Mouse (Mus musculus): ENCODE data around the gene Prss48. TPM values are rescaled to one million over a fixed set of nuclear protein-coding genes. Genes with fewer than 3 reads are reported as not detected.

The Prss48 gene
- total and polyA plus RNA-seq, 2 experiments from 2014 or later: not detected

DNA sequence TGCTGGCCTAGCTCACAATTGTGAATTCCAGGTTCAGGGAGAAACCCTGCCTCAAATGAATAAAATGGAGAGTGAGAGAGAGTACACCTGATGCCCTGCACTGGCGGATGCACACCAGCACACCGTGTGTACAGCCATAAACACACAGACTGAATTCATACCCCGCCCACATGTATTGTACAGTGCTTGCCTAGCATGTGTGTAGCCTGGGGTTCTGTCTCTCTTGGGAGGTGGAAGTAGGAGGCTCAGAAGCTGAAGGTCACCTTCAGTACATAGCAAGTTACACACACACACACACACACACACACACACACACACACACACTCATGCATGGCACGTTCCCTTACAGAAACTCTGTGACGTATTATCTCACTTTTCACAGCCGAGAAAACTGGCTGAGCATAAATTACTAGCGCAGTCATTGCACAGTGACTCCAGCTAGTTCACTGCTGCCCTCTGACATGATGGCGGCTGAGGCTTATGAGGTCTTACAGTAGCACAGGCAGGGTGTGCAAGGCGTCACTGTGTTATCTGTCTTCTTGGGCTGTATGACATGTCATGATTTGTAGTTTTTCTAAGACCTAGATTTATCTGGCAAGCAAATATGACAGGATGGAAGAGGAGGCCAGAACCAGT, 31.3 kb upstream of the Prss48 start:
- Histone ChIP-seq H3K4me3 (ENCODE audit: low read depth, low read length) (no peak overlapping the region), H3K4me2 (ENCODE audit: low read depth) (no peak overlapping the region), H3K9ac (no peak overlapping the region), H3K27me3 (ENCODE audit: insufficient read depth, low read length) (no peaks in the 10 kb centered on the region), H3K36me3 (ENCODE audit: insufficient read depth) (no peaks in the 10 kb centered on the region), H3K9me3 (ENCODE audit: low read length) (no peaks in the 10 kb centered on the region), H3K27ac (ENCODE audit: low read depth, low read length) (no peak overlapping the region), H3K4me1 (ENCODE audit: insufficient read depth) (peaks cover 3% of the 10 kb centered on the region; the same call in 1 of the 2 replicates)
- WGBS: 84% methylated on average over 9 of the region's 9 CpGs
- no peak for TF ChIP-seq CTCF (IDR thresholded peaks at IDR 0.05; ENCODE audit: low read depth)
- no peak for DNase-seq
- no peak for ATAC-seq

GRCm38 (mm10) chr3:86030566-86030965, 28.3 kb upstream of the Prss48 start:
- no peak for TF ChIP-seq CTCF (IDR thresholded peaks at IDR 0.05; ENCODE audit: low read depth)
- Histone ChIP-seq H3K4me2 (ENCODE audit: low read depth) (no peak overlapping the region), H3K27ac (ENCODE audit: low read depth, low read length) (no peak overlapping the region), H3K4me3 (ENCODE audit: low read depth, low read length) (no peak overlapping the region), H3K4me1 (ENCODE audit: insufficient read depth) (no peaks in the 10 kb centered on the region), H3K9ac (no peak overlapping the region), H3K9me3 (ENCODE audit: low read length) (no peaks in the 10 kb centered on the region), H3K27me3 (ENCODE audit: insufficient read depth, low read length) (no peaks in the 10 kb centered on the region), H3K36me3 (ENCODE audit: insufficient read depth) (no peaks in the 10 kb centered on the region)
- ATAC-seq (peak; percentile 25; the same call in 1 of the 2 replicates), DNase-seq (peak; percentile 52)
- WGBS: 48% methylated on average over 4 of the region's 4 CpGs

DNA sequence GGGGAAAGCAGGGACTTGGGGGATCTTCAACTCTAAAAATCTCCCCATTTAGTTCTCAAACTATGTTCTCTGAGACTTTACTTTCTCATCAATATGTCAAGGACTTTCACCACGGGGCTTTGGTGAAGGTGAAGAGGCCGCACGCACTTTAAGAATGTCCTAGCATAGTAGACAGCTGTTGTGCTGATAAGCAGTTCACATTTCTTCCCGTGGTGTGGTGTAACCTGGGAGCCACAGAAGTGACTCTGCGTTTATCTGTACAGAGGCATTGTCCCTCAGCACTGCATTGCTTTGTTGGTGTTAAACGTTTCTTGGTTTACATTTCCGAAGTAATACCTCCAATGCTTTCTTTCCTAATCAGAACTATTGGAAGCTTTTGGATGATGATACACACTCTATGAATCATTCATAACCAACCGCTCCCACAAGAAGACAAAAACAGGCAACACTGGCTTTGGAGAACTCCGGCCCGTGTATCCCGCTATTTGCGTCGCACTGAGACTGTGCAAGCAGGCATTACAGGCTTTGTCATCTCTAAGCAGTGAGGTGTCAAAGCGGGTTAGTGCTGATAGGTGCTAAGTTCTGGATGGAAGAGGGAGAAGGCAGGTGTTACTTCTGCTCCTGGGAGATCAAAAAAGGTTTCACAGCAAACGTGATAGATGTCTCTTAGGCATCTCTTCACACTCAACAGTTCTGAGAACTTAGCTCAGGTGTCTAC, 26.5 kb upstream of the Prss48 start:
- ATAC-seq: no peak
- no peaks in the 10 kb centered on the region for H3K4me1 ChIP-seq (ENCODE audit: insufficient read depth)
- no peaks in the 10 kb centered on the region for H3K27me3 ChIP-seq (ENCODE audit: insufficient read depth, low read length)
- no peak overlapping the region for H3K27ac ChIP-seq (ENCODE audit: low read depth, low read length)
- H3K36me3 ChIP-seq (ENCODE audit: insufficient read depth): no peaks in the 10 kb centered on the region
- H3K9me3 ChIP-seq (ENCODE audit: low read length): no peaks in the 10 kb centered on the region
- H3K9ac ChIP-seq: no peak overlapping the region
- H3K4me2 ChIP-seq (ENCODE audit: low read depth): no peak overlapping the region
- WGBS: 90% methylated on average over 15 of the region's 15 CpGs
- no peak overlapping the region for H3K4me3 ChIP-seq (ENCODE audit: low read depth, low read length)
- DNase-seq: no peak
- no peak for TF ChIP-seq CTCF (IDR thresholded peaks at IDR 0.05; ENCODE audit: low read depth)

- no peak for DNase-seq
- no peak overlapping the region for H3K27ac ChIP-seq (ENCODE audit: low read depth, low read length)
- H3K4me1 ChIP-seq (ENCODE audit: insufficient read depth): no peaks in the 10 kb centered on the region
- no peak for TF ChIP-seq CTCF (IDR thresholded peaks at IDR 0.05; ENCODE audit: low read depth)
- H3K4me3 ChIP-seq (ENCODE audit: low read depth, low read length): no peak overlapping the region
- no peaks in the 10 kb centered on the region for H3K36me3 ChIP-seq (ENCODE audit: insufficient read depth)
- no peaks in the 10 kb centered on the region for H3K9me3 ChIP-seq (ENCODE audit: low read length)
- no peak overlapping the region for H3K9ac ChIP-seq
- no peaks in the 10 kb centered on the region for H3K27me3 ChIP-seq (ENCODE audit: insufficient read depth, low read length)
- no peak overlapping the region for H3K4me2 ChIP-seq (ENCODE audit: low read depth)
- 94% methylated on average over 20 of the region's 20 CpGs for WGBS
- no peak for ATAC-seq
These were observed 23.2 kb upstream of the Prss48 start for GRCm38 (mm10) chr3:86025341-86026137.

GRCm38 (mm10) chr3:86024065-86024795, 21.9 kb upstream of the Prss48 start:
- Histone ChIP-seq H3K27ac (ENCODE audit: low read depth, low read length) (no peak overlapping the region), H3K36me3 (ENCODE audit: insufficient read depth) (no peaks in the 10 kb centered on the region), H3K4me2 (ENCODE audit: low read depth) (no peak overlapping the region), H3K4me1 (ENCODE audit: insufficient read depth) (no peaks in the 10 kb centered on the region), H3K9ac (no peak overlapping the region), H3K4me3 (ENCODE audit: low read depth, low read length) (no peak overlapping the region), H3K9me3 (ENCODE audit: low read length) (no peaks in the 10 kb centered on the region), H3K27me3 (ENCODE audit: insufficient read depth, low read length) (no peaks in the 10 kb centered on the region)
- ATAC-seq (no peak), DNase-seq (no peak)
- TF ChIP-seq CTCF (IDR thresholded peaks at IDR 0.05; ENCODE audit: low read depth): no peak
- WGBS: 91% methylated on average over 12 of the region's 12 CpGs

GRCm38 (mm10) chr3:86021651-86022050, 19.4 kb upstream of the Prss48 start:
- Histone ChIP-seq H3K27ac (ENCODE audit: low read depth, low read length) (no peak overlapping the region), H3K9me3 (ENCODE audit: low read length) (no peaks in the 10 kb centered on the region), H3K9ac (no peak overlapping the region), H3K36me3 (ENCODE audit: insufficient read depth) (no peaks in the 10 kb centered on the region), H3K27me3 (ENCODE audit: insufficient read depth, low read length) (no peaks in the 10 kb centered on the region), H3K4me2 (ENCODE audit: low read depth) (no peak overlapping the region), H3K4me1 (ENCODE audit: insufficient read depth) (no peaks in the 10 kb centered on the region), H3K4me3 (ENCODE audit: low read depth, low read length) (no peak overlapping the region)
- no peak for DNase-seq
- 76% methylated on average over 4 of the region's 4 CpGs for WGBS
- no peak for TF ChIP-seq CTCF (IDR thresholded peaks at IDR 0.05; ENCODE audit: low read depth)
- ATAC-seq: no peak

Data from forebrain, postnatal 0 days (tissue).